Mouse (Mus musculus): ENCODE results near the gene Mgp.
"Not testable (repeated sequence)": the region's sequence is repeated elsewhere in the genome, so short reads cannot be mapped to it uniquely, and the experiment has no call there.

Mgp gene

GRCm38 (mm10) chr6:136898222-136898621, 22.6 kb upstream of the Mgp start:
- DNase-seq (ENCODE audit: low spot score in 2 of 2), result no peak

DNA sequence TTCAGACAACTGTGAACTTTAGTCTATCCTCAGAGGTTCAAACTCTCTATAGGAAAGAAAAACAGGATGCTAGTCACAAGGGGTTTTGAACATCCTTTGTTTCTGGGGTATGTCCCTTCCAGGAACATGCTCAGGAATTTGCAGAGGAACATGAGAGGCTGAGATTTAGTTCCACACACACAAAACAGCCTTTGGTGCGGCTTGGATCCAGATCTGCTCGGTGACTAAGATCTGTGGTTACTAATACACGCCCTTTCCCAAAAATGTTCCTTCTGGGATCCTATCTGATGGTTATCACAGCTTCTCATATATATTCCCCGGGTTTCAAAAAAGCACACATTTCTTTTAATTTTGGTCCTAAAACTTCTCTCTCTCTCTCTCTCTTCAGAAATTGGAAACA, 22.2 kb upstream of the Mgp start:
- no peak for DNase-seq (ENCODE audit: low spot score in 2 of 2)

- DNase-seq (ENCODE audit: low spot score in 2 of 2), result no peak
Observed at GRCm38 (mm10) chr6:136894532-136895339, 19.1 kb upstream of the Mgp start.

GRCm38 (mm10) chr6:136892002-136892401, 16.4 kb upstream of the Mgp start:
- no peak for DNase-seq (ENCODE audit: low spot score in 2 of 2)

DNA sequence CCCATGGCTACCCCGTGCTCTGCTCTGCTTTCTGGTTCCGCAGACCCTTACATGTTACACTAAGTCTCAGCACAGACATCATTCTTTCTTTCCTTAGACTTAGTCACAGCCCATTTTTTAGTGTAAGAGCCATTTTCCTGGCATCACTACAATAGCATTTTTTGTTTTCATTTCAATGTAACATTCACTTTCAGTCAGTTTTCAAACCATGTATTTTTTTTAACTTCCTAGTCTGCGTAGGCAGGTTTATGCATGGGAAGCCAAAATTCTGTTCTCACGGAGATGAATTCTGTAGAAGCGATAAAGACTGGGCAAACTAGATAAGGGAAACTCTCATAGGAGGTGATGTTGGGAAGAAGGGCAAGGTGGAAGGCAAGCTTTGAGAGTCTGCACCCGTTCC, 13.9 kb upstream of the Mgp start:
- DNase-seq (ENCODE audit: low spot score in 2 of 2), result no peak

GRCm38 (mm10) chr6:136889067-136889466, 13.4 kb upstream of the Mgp start:
- no peak for DNase-seq (ENCODE audit: low spot score in 2 of 2)

DNA sequence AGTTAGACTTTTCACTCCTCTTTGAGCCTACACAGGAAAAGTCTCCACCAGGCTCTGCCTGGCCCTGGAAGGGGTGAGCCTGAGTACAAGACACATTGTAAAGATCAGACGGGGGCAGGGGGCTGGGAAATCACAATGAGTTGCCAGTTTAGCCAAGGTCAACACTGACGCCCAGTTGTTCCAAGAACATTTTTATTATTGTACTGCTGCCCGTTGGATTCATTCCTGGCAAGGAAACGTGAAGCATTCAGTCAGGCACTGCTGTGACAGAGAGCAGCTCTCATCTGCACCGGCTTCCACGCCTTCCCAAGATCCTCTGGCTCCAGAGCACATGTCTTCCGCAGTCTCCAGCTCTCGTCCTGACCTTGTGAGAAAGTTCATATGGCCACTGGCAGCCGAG, 12.2 kb upstream of the Mgp start:
- DNase-seq (ENCODE audit: low spot score in 2 of 2), result no peak

DNA sequence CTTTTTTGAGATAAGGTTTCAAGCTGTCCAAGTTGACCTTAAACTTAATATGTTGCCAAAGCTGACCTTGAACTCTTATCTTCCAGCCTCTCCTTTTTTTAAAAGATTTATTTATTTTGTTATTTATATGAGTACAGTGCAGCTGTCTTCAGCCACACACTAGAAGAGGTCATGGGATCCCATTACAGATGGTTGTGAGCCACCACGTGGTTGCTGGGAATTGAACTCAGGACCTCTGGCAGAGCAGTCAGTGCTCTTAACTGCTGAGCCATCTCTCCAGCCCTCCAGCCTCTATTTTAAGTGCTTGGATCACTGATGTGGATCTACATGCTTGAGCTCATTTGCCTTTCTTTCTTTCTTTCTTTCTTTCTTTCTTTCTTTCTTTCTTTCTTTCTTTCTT, 9.1 kb upstream of the Mgp start:
- not testable (repeated sequence) for DNase-seq (ENCODE audit: low spot score in 2 of 2)

DNA sequence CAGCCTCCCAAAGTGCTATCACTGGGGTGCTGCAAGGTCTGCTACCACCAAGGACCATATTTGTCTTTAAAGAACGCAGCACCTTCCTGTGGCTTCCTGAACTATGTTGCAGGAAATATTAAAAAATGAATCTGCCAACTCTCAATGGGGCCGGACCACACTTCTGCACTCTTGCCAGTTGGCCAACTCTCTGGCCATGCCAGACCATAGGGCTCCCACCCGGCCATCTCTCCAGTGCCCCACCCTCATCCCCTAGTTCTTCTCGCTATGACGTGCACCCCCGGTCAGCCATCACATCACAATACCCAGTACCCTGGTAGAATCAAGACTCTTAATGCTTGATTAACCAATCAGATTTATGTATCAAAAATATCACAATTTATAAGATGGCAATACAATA, 8.3 kb upstream of the Mgp start:
- DNase-seq (ENCODE audit: low spot score in 2 of 2), result no peak

DNA sequence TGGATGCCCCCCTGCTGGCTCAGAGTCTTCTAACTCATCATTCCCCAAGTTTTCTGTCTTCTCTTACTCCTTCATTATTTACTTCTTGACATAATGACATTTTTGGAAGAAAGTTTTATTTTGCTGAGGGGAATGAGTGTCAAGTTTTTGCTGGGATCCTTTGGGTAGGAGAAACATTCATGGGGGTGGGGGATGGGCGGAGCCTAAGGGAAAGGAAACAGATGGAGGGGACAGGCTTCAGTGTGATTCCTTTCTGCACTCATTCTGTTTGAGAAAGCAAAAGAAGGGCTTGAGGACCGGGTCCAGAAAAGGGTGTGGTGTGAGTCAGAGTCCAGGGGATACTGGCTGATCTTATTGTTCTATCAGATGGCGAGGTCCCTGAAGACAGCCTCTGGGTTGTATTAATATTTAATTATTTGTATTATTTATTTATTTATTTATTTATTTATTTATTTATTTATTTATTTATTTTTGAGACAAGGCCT, 7.8 kb upstream of the Mgp start:
- DNase-seq (ENCODE audit: low spot score in 2 of 2), result no peak

- no peak for DNase-seq (ENCODE audit: low spot score in 2 of 2)
Observed at GRCm38 (mm10) chr6:136881678-136882077, 6.1 kb upstream of the Mgp start.

- DNase-seq (ENCODE audit: low spot score in 2 of 2), result peak in 1 of 2 experiments; percentile 39
Observed at GRCm38 (mm10) chr6:136874599-136874998, 1.0 kb downstream of the Mgp start.

- DNase-seq (ENCODE audit: low spot score in 2 of 2), result no peak
Observed at GRCm38 (mm10) chr6:136868921-136869320, 6.7 kb downstream of the Mgp start.

GRCm38 (mm10) chr6:136866150-136866549, 9.5 kb downstream of the Mgp start:
- no peak for DNase-seq (ENCODE audit: low spot score in 2 of 2)

DNA sequence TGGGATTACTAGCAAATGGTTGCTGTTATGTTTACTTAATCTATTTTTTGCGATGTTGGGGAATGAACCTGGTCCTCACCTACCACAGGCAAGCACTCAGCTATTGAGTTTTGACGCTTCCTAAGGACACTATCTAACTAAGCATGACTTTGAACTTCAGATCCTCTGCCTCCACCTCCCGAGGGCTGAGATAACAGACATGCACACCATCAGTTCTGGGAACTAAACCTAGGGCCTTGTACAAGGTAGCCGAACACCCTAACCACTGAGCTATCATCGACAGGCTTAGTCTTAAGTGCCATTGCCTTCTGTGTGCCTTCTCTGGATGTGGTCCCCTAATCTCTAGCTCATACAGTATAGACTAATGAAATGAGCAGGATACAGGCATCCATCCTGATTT, 10.3 kb downstream of the Mgp start:
- no peak for DNase-seq (ENCODE audit: low spot score in 2 of 2)

GRCm38 (mm10) chr6:136861020-136861419, 14.6 kb downstream of the Mgp start:
- peak in 1 of 2 experiments; percentile 44 for DNase-seq (ENCODE audit: low spot score in 2 of 2)

DNA sequence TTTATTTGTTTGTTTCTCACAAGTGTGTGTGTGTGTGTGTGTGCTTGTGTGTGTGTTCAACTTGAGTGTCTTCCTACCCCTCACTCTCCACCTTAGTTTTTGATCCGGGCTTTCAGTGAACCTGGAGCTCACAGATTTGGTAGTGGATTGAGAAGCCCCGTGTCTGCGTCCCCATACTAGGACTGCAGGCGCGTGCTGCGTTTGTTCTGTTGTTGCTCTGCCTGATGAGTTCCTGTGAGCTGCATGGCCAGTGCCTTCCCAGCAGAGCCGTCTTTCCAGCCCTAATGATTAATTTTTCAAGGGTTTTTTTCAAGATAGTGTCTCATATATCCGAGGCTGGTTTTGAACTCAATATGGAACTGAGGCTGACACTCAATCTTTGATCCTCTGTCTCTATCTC, 17.2 kb downstream of the Mgp start:
- DNase-seq (ENCODE audit: low spot score in 2 of 2), result no peak

GRCm38 (mm10) chr6:136857873-136858260, 17.8 kb downstream of the Mgp start:
- no peak for DNase-seq (ENCODE audit: low spot score in 2 of 2)

DNA sequence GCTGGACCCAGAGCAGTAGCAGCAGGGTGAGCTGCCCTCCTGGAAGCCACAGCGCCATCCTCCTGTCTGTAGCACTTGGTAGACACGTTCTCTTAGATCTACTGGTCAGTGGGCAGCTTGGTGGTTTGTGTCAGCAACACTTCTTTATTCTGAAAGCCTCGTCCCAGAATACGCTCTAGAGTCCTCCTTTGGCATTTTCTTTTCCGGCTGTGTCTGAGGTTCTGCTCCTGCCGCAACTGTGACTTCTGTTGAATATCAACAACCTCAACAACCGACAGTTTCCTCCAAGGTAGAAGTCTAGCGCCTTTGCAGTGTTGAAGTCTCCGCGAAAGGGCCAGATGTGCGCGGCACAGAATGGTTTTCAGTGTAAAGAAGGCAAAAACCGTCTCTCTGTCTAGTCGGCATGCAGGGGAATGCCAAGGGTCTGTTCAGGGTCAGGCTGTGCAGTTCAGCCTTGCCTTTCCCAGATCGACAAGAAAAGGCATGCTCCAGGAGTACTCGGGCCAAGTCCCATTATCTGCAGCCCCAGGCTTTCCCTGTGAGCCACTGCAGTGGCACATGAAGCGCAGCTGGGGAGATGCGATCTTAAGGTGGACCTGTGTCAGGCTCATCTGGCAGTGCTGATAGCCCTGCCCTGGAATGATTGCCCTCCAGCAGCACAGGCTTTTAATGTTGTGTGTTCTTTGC, 18.3 kb downstream of the Mgp start, which contains the start of gene Art4:
TSS of gene Art4 (minus strand) at position 548 of the 687 bp plus-strand sequence.
- no peak for DNase-seq (ENCODE audit: low spot score in 2 of 2)

DNA sequence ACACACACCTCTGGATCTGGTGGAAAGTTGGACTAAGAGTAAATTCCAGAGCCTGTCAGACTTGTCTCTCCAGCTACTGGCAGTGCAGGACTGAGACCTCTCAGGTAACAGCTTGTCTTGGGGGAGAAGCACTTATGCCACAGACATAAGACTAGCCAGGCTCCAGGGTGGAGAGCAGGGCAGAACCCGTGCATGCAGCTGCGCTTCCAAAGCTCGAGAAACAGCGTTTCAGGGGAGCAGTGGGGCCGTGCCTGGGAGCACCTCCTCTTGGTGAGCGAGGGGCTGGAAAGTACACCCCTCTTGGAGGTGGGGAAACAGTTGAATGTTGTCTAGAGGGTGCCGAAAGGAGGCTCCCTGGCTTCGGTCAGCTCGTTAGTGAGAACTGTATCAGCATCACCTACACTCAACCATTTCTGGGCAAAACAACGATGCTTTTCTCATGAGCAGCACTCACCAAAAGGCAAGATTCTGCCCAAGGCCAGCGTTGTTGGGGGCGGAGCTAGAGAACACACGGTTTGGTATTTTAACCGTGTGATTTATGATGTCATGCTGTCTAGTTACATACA, 19.5 kb downstream of the Mgp start:
- no peak for DNase-seq (ENCODE audit: low spot score in 2 of 2)

GRCm38 (mm10) chr6:136855183-136855582, 20.4 kb downstream of the Mgp start:
- no peak for DNase-seq (ENCODE audit: low spot score in 2 of 2)

DNA sequence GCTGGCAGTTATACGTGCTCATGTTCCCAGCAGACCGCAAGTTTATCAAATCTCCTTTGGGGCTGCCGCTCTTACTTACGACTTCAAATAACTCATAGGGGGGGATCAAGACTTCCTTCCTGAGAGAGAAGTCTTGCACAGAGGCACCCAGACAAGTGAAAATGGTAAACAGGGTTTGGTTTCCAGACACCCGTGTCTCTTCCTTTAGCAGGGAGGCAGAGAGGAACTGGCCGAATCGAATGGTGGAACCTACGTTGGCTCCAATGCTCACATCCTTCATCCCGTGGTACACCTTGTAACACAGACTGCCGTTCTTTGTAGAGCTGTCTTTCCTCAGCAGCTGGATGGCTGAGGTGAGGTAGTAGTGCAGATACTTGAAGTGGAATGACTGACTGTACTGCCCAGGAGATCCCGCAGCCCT, 21.3 kb downstream of the Mgp start:
- no peak for DNase-seq (ENCODE audit: low spot score in 2 of 2)

DNA sequence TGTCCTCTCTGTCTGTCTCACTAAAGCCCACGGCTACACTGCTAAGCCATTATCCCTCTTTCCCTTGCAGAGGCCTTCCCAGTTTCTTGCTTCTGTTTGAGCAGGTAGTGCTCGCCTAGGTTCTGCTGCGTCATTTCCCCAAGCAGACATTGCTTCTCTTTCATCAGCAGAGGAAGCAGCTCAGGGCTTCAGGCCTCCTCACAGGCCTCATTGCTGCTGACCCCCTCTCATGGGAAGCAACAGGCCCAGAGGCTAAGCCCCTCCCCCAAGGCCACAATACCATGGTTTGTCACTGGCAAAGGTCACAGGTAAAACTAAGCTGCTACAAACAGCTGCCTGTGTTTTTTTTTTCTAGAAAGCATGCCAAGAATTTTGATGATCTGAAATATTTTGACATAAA, 22.9 kb downstream of the Mgp start:
- DNase-seq (ENCODE audit: low spot score in 2 of 2), result no peak
